Mouse (Mus musculus) forebrain, embryonic 11.5 days (tissue): Measurements from ENCODE around the gene Vmn1r213. TPM values are rescaled to one million over a fixed set of nuclear protein-coding genes. Genes with fewer than 3 reads are reported as not detected.

Experiments used
- polyA plus RNA-seq: library from polyadenylated mRNA; unstranded; fragments of >200 nt; fragmentation: Nextera tagmentation; extraction: Ambion mirVana; gene quantifications from 2 replicates; pipeline ENCODE4 v1.2.1, GENCODE M21; 2014

The Vmn1r213 gene
- polyA plus RNA-seq, 1 experiment from 2014 or later, result not detected

Other genes with a start within 250 kb of the Vmn1r213 start
- not detected in 2 replicates for gene Vmn1r208, start 230.3 kb upstream of the Vmn1r213 start, polyA plus RNA-seq
- gene Vmn1r209, start 198.0 kb upstream of the Vmn1r213 start, polyA plus RNA-seq, result not detected in 2 replicates
- not detected in 2 replicates for gene Vmn1r210, start 176.3 kb upstream of the Vmn1r213 start, polyA plus RNA-seq
- not detected in 2 replicates for gene Vmn1r211, start 150.1 kb upstream of the Vmn1r213 start, polyA plus RNA-seq
- gene Vmn1r212, start 123.5 kb upstream of the Vmn1r213 start, polyA plus RNA-seq, result not detected in 2 replicates
- not detected in 2 replicates for gene Vmn1r214, start 22.8 kb downstream of the Vmn1r213 start, polyA plus RNA-seq
- not detected in 2 replicates for gene Vmn1r215, start 60.4 kb downstream of the Vmn1r213 start, polyA plus RNA-seq
- gene Vmn1r217, start 110.6 kb downstream of the Vmn1r213 start, polyA plus RNA-seq, result not detected in 2 replicates
- gene Vmn1r218, start 125.5 kb downstream of the Vmn1r213 start, polyA plus RNA-seq, result 0.03 TPM in 1 of 2 replicates, not detected in the other
- not detected in 2 replicates for gene Vmn1r219, start 151.7 kb downstream of the Vmn1r213 start, polyA plus RNA-seq
- not detected in 2 replicates for gene Vmn1r220, start 180.3 kb downstream of the Vmn1r213 start, polyA plus RNA-seq
- not detected in 2 replicates for gene Vmn1r221, start 206.5 kb downstream of the Vmn1r213 start, polyA plus RNA-seq
- gene Vmn1r222, start 228.3 kb downstream of the Vmn1r213 start, polyA plus RNA-seq, result 0.16 TPM in 1 of 2 replicates, not detected in the other
- gene Vmn1r223, start 239.5 kb downstream of the Vmn1r213 start, polyA plus RNA-seq, result not detected in 2 replicates